Mouse (Mus musculus) regulatory T cell (primary cell): ENCODE data around the gene Mif4gd.

Experiments
- in situ Hi-C: fragments of 300-600 bp; cut with MboI, MseI; formaldehyde crosslinking; loops from one replicate; pipeline ENCODE4 v1.15.1; 2025; ENCODE audit warnings: high pct_unique_total_duplicates

Gene Mif4gd

DNA sequence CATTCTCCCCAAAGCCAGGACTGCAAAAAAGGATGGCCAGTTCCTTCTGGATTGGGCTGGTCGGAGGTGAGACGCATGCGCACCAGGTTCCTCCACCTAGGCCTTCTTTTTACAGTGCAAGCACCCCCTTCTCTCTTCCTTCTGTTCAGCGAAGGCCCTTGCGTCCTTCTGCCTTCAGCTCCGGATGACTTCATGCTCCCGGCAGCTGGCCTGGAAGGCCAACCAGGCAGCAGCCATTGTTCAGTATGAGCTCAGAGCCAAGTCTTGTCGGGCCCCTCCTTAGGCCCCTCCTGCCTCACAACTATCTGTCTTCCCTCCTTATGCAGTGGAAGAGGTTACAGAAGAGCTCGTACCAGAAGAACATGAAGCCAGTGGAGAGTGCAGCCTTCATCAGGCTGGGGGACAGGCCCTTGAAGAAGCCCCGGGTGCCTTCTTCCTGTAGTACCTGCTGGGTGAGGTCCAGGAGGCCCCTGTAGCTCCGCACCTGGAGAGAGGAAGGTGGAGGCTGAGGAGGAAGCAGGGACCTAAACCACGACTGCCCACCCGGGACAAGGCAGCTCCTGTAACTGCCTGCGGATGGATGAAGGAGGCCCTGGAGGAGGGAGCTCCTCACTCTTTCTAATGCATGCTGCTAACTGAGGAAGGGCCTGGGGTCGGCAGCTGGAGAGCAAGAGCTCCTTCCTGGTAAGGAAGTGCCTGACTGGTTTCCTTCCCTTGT is 2.5 kb upstream of the Mif4gd start:
- in situ Hi-C loops: no loop called here

- in situ Hi-C loops: no loop called here
These were observed 1.8 kb upstream of the Mif4gd start for GRCm38 (mm10) chr11:115614346-115615107.

GRCm38 (mm10) chr11:115613138-115613945 is 573 bp upstream of the Mif4gd start:
- in situ Hi-C loops: no loop called here

GRCm38 (mm10) chr11:115612059-115612409 is 735 bp downstream of the Mif4gd start:
- in situ Hi-C loops: no loop called here

DNA sequence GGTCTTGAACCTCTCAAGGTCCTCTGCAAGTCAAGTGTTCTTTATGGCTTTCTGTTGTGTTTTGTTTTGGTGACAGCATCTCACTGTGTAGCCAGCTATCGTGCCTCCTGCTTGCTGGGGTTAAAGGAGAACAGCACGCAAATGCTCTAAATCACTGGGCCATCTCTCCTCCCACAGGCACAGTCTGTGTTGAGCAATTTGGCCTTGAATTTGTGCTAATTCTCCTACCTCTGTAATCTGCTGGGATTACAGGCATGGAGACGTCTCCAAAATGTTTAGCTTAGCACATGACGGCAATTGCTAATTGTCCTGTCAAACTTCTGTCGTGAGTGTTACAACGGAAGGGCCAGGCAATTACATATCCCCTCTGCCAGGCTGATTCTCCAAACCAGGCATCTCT is 1.6 kb downstream of the Mif4gd start:
- in situ Hi-C loops: no loop called here

- in situ Hi-C loops: no loop called here
These were observed 3.2 kb downstream of the Mif4gd start for GRCm38 (mm10) chr11:115609576-115609975.

- in situ Hi-C loops: no loop called here
These were observed 4.1 kb downstream of the Mif4gd start for GRCm38 (mm10) chr11:115608421-115609399.

- in situ Hi-C loops: no loop called here
These were observed 6.0 kb downstream of the Mif4gd start for GRCm38 (mm10) chr11:115606733-115607132.

DNA sequence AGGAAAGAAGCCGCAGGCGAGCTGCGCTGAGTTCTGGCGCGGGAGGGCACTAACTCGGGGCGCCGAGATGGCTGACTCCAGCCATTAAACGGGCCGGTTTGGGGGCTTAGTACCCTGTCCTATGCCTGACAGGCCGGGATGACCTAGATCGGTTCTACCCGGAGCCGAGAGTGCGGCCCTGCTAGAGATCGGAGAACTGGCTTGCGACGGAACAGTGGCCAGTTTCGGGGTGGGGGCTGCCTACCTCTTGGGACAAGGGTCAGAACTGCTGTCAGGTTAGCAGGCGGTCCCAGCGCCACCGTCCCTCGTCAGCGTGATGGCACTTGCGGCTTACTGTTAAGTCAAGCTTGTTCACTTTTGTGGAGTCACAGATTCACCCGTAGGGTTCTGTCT is 8.5 kb downstream of the Mif4gd start:
- in situ Hi-C loops: no loop called here

GRCm38 (mm10) chr11:115603476-115604303 is 9.1 kb downstream of the Mif4gd start, which contains the start of the genes Mrps7 and Gga3:
TSS of gene Mrps7 (plus strand) at chr11:115603925.
TSS of gene Gga3 (minus strand) at chr11:115604051.
- in situ Hi-C loops: no loop called here

DNA sequence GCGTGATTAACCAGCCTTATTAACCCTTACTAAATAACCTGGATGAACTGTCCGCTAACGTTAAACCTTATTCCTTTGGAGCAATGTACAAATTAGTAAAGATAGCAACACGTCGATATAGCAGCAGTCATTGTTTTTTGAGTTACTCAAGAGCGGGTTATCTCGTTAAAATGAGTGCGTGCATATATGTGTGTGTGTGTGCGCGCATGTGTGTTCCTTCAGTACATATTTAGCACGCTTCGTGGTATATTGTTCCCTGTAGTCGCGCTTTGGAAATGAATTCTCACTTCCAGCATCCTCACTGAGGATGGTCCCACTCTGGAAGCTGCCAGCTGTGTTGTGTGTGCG is 9.7 kb downstream of the Mif4gd start:
- in situ Hi-C loops: no loop called here

DNA sequence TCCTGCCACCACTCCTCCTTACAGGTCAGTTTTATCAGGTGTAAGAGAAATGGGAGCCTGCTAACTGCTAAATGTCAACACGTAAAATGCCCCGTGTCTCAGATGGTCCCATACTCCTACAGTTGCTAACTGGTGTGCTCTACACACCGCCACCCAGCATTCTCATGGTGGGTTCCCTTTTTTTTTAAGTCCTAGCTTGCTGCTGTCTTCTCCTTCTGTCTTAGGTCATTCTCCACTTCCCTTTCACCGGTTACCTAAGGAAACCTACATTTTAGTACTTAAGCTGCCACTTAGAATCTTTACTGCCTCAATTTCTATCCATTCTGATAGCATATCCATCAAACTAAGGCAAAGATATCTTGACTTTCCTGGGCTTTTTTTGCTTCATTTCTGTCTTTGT is 11.6 kb downstream of the Mif4gd start:
- in situ Hi-C loops: no loop called here

- in situ Hi-C loops: no loop called here
These were observed 12.0 kb downstream of the Mif4gd start for GRCm38 (mm10) chr11:115600743-115601142.

GRCm38 (mm10) chr11:115599722-115600121 is 13.0 kb downstream of the Mif4gd start:
- in situ Hi-C loops: no loop called here

GRCm38 (mm10) chr11:115598309-115598708 is 14.5 kb downstream of the Mif4gd start:
- in situ Hi-C loops: no loop called here

DNA sequence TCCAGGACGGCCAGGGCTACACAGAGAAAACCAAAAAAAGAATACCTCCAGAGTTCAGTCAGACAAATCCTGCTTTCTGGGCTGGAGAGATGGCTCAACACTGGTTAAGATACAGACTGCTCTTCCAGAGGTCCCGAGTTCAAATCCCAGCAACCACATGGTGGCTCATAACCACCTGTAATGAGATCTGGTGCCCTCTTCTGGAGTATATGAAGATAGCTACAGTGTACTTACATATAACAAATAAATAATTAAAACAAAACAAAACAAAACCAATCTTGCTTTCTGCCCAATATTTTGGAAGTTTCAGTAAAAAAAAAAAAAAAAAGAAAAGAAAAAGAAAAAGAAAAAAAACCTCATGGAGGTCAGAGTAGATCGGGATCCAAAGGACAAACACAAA is 17.6 kb downstream of the Mif4gd start:
- in situ Hi-C loops: no loop called here

DNA sequence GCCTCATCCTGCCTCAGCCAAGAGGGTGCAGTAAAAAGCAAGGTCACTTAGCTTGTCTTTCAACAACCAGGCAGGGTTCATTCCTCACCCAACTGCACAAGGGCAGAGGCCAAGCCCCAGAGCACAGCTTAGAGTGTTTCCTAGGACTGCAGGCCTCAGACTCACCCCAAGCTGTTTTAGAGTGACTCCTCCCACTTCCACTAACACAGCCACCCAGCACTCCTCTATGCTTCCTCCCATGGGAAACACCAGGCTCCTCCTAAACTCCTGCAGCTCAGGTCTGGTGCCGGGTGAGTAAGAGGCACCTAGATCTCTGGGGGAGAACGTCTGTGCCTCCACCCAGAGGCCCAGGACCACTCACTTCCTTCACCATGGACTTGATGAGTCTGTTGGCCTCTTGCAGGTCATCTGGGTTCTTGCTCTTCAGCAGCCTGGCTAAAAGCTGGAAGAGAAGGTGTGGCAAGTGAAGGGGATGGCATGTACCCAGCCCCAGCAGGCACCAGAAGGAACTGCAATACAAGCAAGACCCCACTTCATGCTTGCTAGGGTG is 22.2 kb downstream of the Mif4gd start:
- in situ Hi-C loops: no loop called here

- in situ Hi-C loops: no loop called here
These were observed 24.8 kb downstream of the Mif4gd start for GRCm38 (mm10) chr11:115587984-115588383.

DNA sequence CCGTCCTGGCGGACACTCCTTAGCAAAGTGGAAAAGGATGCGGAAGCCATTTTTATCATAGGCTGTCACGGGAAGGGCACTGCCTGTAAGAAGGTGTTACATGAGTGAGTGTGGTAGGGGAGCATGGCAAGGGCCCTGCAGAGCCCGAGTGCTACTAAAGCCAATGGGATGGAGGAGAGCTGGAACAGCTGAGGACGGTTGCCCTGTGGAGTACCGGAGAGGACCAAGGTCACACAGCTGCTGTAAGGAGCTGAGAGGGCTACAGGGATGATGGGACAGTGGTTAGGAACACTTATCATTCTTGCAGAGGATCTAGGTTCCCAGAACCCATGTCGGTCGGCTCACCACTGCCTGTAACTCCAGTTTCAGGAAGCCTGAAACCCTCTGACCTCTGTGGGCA is 26.4 kb downstream of the Mif4gd start:
- in situ Hi-C loops: no loop called here

GRCm38 (mm10) chr11:115585573-115586100 is 27.1 kb downstream of the Mif4gd start:
- in situ Hi-C loops: no loop called here
